Mouse (Mus musculus): Measurements from ENCODE around the gene Ccdc57.
"Not testable (repeated sequence)": the region's sequence is repeated elsewhere in the genome, so short reads cannot be mapped to it uniquely, and the experiment has no call there.

Ccdc57 gene

DNA sequence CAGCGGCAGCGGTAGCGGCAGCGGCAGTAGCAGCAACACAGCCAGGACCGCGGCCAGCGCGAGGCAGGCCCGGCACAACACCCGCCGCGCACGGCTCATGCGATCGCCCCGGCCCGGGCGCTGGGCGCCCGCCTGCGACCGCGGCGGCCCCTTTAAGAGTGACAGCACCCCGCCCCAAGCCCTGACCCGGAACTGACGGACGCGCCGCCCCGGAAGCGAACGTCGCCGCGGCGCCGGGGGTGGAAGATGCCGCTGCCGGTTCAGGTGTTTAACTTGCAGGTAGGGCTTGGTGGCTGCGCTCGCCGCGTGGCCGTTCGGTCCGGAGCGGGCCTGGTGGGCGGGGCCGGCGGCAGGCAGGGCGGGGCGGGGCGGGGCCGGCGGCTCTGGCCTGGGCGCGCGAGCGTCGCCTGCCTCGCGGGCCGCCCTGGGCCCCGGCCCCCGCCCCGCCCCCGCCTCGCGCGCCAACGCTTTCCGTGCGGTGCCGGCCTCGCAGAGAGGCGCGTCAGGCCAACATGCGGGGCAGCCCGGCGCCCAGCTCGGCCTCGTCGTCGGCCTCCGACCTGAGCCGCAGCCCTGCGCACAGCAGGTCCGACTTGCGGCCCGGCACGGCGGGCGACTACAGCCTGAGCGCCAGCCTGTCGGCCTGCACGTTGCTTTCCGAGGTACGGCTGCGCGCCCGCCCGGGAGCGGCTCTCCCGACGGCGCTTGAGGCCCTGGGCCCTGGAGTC is 148.4 kb downstream of the Ccdc57 start, which contains the start of the genes Rfng and Gps1:
Gene Rfng (minus strand): TSS at position 144 of the 728 bp plus-strand sequence.
Gene Gps1 (plus strand): TSS at position 209 of the 728 bp plus-strand sequence.
- peak; percentile 87 to 89 for DNase-seq (ENCODE audit: low spot score in 2 of 2)

DNA sequence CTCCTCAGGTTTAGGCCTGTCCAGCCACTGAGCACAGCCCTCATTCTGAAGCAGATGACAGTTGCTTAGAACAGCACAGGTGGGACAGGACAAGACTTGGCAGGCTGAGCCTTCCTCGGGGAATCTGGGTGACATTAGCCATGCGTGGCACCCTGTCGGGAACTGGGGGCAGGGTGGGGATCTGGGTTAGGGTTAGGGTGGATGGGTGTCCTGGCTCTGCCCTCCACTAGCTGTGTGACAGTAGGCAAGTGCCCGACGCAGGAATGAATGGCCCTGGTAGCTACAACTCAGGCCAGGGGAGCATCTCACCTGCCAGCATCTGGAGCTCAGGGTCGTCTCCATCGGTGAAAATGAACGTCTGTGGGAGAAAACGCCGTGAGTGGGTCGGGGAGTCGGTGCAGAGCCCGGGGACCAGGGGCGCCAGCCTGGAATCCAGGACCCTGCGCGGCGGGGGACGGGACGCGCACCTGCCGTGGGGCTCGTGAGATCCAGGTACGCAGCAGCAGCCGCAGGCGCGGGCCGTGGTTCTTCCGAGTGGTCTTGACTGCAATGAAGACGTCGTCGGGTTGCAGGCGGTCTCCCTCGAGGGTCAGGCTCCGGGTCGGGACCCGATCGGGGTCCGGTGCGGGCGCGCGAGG is 149.1 kb downstream of the Ccdc57 start:
- DNase-seq (ENCODE audit: low spot score in 2 of 2) = no peak

GRCm38 (mm10) chr11:120781361-120781760 is 151.3 kb downstream of the Ccdc57 start:
- DNase-seq (ENCODE audit: low spot score in 2 of 2) = not testable (repeated sequence)

- DNase-seq (ENCODE audit: low spot score in 2 of 2) = no peak
These were observed 152.8 kb downstream of the Ccdc57 start for GRCm38 (mm10) chr11:120779876-120780275.

GRCm38 (mm10) chr11:120777123-120777522 is 155.5 kb downstream of the Ccdc57 start:
- no peak for DNase-seq (ENCODE audit: low spot score in 2 of 2)

Measured in right cerebral cortex, postnatal 10 days (tissue).